Mouse (Mus musculus): ENCODE results near the gene Lrfn2. TPM values are rescaled to one million over a fixed set of nuclear protein-coding genes. Genes with fewer than 3 reads are reported as not detected.

The Lrfn2 gene
- polyA plus RNA-seq, 1 experiment from 2014 or later: not detected

DNA sequence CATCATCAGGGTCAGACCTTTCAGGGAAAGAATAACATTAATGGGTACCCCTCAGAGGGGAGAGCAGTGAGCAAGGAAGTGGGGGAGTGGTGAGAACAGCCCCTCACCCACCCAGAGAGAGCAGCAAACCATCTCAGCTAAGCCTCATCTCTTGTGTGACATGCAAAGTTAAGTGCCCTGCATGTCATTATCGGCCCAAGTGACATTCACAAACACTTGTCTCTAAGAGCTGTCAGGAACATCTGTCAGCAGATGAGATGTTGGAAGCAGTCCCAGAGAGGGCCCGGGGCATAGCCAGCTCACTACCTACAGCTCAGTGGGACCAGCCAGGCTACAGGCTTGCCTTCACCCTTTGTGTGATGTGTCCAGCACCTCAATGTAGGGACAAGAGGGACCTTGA is 146.0 kb downstream of the Lrfn2 start:
- Histone ChIP-seq H3K4me3 (ENCODE audit: low read depth, low read length) (no peak overlapping the region), H3K27me3 (ENCODE audit: control insufficient read depth, insufficient read depth, low read depth, low read length) (no peaks in the 10 kb centered on the region), H3K27ac (ENCODE audit: low read length) (no peak overlapping the region), H3K9me3 (replicated peaks; ENCODE audit: control insufficient read depth, low read length) (no peaks in the 10 kb centered on the region), H3K4me2 (ENCODE audit: low read depth, low read length) (no peak overlapping the region), H3K4me1 (ENCODE audit: control insufficient read depth, low read depth, low read length) (no peaks in the 10 kb centered on the region), H3K9ac (ENCODE audit: low read depth, low read length) (no peak overlapping the region), H3K36me3 (ENCODE audit: control insufficient read depth, insufficient read depth) (no peaks in the 10 kb centered on the region)
- 34% methylated on average over 2 of the region's 2 CpGs for WGBS (ENCODE audit: insufficient replicate concordance)
- no peak for ATAC-seq (ENCODE audit: low read depth)

DNA sequence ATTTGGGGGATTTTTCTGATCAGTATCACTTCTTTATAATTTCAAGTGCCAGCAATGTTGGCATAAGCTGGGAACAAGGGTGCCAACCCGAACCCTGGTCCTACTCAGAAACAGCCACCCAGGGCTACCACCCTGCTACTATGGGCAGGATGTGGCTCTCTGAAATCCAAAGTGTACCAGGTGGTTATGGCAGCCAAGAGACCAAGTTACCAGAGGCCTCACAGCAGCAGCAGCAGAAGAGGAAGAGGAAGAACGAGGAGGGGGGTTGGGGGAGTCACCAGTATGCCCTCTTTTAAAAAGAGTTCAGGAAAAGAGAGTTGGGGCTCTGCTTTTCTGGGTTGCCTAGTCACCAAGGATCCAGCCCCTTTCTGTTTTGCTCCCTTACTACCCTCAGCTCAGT is 147.5 kb downstream of the Lrfn2 start:
- Histone ChIP-seq H3K9ac (ENCODE audit: low read depth, low read length) (no peak overlapping the region), H3K4me2 (ENCODE audit: low read depth, low read length) (no peak overlapping the region), H3K36me3 (ENCODE audit: control insufficient read depth, insufficient read depth) (no peaks in the 10 kb centered on the region), H3K4me1 (ENCODE audit: control insufficient read depth, low read depth, low read length) (no peaks in the 10 kb centered on the region), H3K9me3 (replicated peaks; ENCODE audit: control insufficient read depth, low read length) (no peaks in the 10 kb centered on the region), H3K4me3 (ENCODE audit: low read depth, low read length) (no peak overlapping the region), H3K27me3 (ENCODE audit: control insufficient read depth, insufficient read depth, low read depth, low read length) (no peaks in the 10 kb centered on the region), H3K27ac (ENCODE audit: low read length) (no peak overlapping the region)
- ATAC-seq (ENCODE audit: low read depth): no peak
- 23% methylated on average over 2 of the region's 2 CpGs for WGBS (ENCODE audit: insufficient replicate concordance)

DNA sequence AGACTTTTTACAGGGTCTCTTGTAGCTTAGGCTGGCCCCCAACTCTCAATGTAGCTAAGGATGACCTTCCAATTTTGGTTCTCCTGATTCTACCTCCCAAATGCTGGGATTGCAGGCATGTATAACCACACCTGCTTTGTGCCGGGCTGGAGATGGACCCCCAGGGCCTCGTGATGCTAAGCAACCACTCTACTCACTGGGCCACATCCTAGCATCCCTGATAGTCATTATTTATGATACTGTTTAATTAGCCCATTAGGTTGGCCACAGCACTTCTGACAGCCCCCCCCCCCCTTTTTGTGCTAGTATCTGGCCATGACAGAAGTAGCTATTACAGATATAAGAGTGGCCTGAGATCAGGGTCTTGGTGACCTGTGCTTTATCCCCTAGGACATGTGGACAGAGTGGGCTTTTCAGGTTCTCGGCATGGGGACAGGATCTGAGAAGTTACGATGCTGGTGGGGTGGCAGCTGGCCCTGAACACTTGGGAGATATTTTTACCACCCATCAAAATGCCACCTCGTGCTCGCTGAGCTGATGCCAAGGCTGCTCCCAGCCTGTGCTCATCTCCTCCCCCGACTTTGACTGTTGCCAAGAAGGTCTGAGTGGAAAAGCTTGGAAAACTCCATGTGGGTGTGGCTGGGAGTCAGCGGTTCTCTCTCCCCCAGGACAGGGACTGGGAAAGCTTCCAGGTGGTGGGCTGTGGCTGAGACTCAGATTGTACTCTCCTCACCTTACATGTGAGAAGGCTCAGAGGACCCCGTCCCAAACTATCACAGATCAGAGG is 151.6 kb downstream of the Lrfn2 start:
- Histone ChIP-seq H3K4me3 (ENCODE audit: low read depth, low read length) (no peak overlapping the region), H3K4me1 (ENCODE audit: control insufficient read depth, low read depth, low read length) (no peaks in the 10 kb centered on the region), H3K27ac (ENCODE audit: low read length) (no peak overlapping the region), H3K9ac (ENCODE audit: low read depth, low read length) (no peak overlapping the region), H3K4me2 (ENCODE audit: low read depth, low read length) (no peak overlapping the region), H3K27me3 (ENCODE audit: control insufficient read depth, insufficient read depth, low read depth, low read length) (no peaks in the 10 kb centered on the region), H3K9me3 (replicated peaks; ENCODE audit: control insufficient read depth, low read length) (no peaks in the 10 kb centered on the region), H3K36me3 (ENCODE audit: control insufficient read depth, insufficient read depth) (no peaks in the 10 kb centered on the region)
- no peak for ATAC-seq (ENCODE audit: low read depth)
- 57% methylated on average over 9 of the region's 9 CpGs for WGBS (ENCODE audit: insufficient replicate concordance)

DNA sequence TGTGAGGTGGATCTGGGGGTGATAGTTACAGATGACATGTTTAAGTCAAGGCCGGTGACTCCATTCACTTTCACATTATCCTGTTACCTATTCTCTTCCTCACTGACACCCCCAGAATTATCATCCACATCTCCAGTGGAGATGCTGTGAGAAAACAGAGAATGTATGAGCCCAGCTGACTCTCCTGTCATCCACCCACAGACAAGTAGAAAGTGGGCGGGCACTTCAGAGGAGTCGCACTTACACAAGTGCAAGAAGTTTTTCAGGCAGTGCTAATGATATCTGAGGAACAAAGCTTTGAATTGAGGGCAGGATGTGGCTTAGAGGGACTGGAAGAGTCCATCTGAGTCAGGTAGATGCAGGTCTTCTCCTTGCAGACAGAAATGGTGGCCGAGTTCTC is 152.9 kb downstream of the Lrfn2 start:
- no peak overlapping the region for H3K4me2 ChIP-seq (ENCODE audit: low read depth, low read length)
- no peaks in the 10 kb centered on the region for H3K36me3 ChIP-seq (ENCODE audit: control insufficient read depth, insufficient read depth)
- ATAC-seq (ENCODE audit: low read depth): no peak

DNA sequence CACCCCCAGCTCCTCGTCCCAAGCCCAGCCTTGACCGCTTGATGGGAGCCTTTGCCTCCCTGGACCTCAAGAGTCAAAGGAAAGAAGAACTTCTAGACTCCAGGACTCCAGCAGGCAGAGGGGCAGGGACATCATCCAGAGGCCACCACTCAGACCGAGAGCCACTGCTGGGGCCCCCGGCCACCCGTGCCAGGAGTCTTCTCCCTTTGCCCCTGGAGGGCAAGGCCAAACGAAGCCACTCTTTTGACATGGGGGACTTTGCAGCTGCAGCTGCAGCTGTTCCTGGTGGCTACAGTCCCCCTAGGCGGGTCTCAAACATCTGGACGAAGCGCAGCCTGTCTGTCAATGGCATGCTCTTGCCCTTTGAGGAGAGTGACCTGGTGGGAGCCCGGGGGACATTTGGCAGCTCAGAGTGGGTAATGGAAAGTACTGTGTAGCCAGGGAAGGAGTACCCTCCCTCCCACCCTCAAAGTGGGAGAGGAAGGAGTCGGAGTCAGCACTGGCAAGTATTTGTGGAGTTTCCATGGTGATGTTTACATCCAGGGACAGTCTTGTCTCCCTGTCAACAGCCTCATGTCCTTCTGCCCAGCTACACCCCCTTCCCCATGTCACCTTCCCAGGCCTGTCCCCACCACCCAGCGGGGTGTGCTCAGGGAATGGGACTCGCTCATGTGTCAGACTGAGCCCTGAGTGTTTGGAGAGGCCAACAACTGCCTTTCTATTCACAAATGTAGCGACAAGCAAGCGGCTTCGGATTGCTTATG is 164.8 kb downstream of the Lrfn2 start:
- Histone ChIP-seq H3K4me1 (ENCODE audit: control insufficient read depth, low read depth, low read length) (no peaks in the 10 kb centered on the region), H3K9ac (ENCODE audit: low read depth, low read length) (no peak overlapping the region), H3K4me2 (ENCODE audit: low read depth, low read length) (no peak overlapping the region), H3K27me3 (ENCODE audit: control insufficient read depth, insufficient read depth, low read depth, low read length) (no peaks in the 10 kb centered on the region), H3K4me3 (ENCODE audit: low read depth, low read length) (no peak overlapping the region), H3K27ac (ENCODE audit: low read length) (no peak overlapping the region), H3K9me3 (replicated peaks; ENCODE audit: control insufficient read depth, low read length) (no peaks in the 10 kb centered on the region), H3K36me3 (ENCODE audit: control insufficient read depth, insufficient read depth) (no peaks in the 10 kb centered on the region)
- ATAC-seq (ENCODE audit: low read depth): no peak
- WGBS (ENCODE audit: insufficient replicate concordance): 58% methylated on average over 16 of the region's 16 CpGs

More for the DNA sequence above, 152.9 kb downstream of the Lrfn2 start:
- no peak overlapping the region for H3K4me3 ChIP-seq (ENCODE audit: low read depth, low read length)
- no peaks in the 10 kb centered on the region for H3K27me3 ChIP-seq (ENCODE audit: control insufficient read depth, insufficient read depth, low read depth, low read length)
- no peak overlapping the region for H3K27ac ChIP-seq (ENCODE audit: low read length)
- no peaks in the 10 kb centered on the region for H3K4me1 ChIP-seq (ENCODE audit: control insufficient read depth, low read depth, low read length)
- 61% methylated on average over 4 of the region's 4 CpGs for WGBS (ENCODE audit: insufficient replicate concordance)
- no peaks in the 10 kb centered on the region for H3K9me3 ChIP-seq (replicated peaks; ENCODE audit: control insufficient read depth, low read length)
- H3K9ac ChIP-seq (ENCODE audit: low read depth, low read length): no peak overlapping the region

DNA sequence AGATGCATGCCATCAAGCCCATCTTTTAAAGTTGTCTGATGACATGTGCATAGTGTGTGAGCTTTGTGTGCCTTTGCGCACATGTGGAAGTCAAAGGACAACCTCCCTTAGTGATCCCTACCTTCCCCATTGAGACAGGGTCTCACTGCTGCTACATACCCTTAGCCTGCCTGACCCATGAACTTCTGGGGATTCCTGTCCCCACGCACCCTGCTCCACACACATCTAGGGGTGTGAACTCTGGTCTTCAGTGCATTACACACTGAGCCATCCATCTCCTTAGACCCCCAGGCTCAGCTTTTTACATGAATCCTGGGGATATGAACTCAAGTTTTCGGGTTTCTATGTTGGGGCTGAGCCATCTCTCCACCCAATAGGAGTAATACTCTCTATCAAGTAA is 179.2 kb downstream of the Lrfn2 start:
- no peaks in the 10 kb centered on the region for H3K27me3 ChIP-seq (ENCODE audit: control insufficient read depth, insufficient read depth, low read depth, low read length)
- no peaks in the 10 kb centered on the region for H3K9me3 ChIP-seq (replicated peaks; ENCODE audit: control insufficient read depth, low read length)
- no peak overlapping the region for H3K9ac ChIP-seq (ENCODE audit: low read depth, low read length)
- H3K4me1 ChIP-seq (ENCODE audit: control insufficient read depth, low read depth, low read length): no peaks in the 10 kb centered on the region
- H3K4me2 ChIP-seq (ENCODE audit: low read depth, low read length): no peak overlapping the region
- no peak overlapping the region for H3K4me3 ChIP-seq (ENCODE audit: low read depth, low read length)
- ATAC-seq (ENCODE audit: low read depth): no peak
- no peaks in the 10 kb centered on the region for H3K36me3 ChIP-seq (ENCODE audit: control insufficient read depth, insufficient read depth)
- 57% methylated on average over 3 of the region's 3 CpGs for WGBS (ENCODE audit: insufficient replicate concordance)
- no peak overlapping the region for H3K27ac ChIP-seq (ENCODE audit: low read length)

DNA sequence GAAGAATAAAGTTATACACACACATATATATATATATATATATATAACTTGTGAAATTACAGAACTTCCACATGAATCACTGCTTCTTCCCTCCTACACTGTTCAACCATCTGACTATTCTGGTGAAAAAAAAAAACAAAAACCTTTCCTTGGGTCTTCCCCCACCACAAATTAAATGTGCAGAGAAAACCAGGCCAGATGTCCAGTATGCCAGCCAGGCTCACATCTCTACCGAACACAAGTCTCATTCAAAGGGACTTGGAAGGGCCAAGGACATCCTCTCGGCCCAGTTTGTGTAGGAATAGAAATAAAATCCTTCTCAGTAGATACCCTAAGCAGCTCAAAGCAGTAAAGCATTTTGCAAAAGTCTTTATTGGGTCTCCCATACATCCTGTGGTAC is 179.7 kb downstream of the Lrfn2 start:
- WGBS (ENCODE audit: insufficient replicate concordance): 56% methylated on average over 2 of the region's 2 CpGs
- ATAC-seq (ENCODE audit: low read depth): no peak
- no peak overlapping the region for H3K9ac ChIP-seq (ENCODE audit: low read depth, low read length)

DNA sequence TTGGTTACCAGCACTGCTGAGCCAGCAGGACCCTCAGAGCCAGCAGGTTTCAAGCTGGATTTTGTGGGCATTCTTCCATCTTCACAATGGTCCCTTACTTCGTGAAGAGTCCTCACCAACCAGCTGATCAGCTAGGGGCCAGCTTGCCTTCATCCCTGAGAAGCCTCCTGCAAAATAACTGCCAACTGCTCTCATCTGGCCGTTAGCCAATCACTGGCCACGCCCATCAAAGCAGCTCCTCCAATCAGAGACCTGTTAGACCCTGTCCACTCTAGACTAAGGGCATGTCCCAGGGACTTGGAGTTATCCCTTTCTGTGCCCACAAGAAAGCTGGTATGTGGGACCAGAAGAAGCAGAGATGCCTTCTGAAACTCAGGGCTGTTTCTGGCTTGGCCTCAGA is 181.2 kb downstream of the Lrfn2 start:
- no peaks in the 10 kb centered on the region for H3K27me3 ChIP-seq (ENCODE audit: control insufficient read depth, insufficient read depth, low read depth, low read length)
- no peaks in the 10 kb centered on the region for H3K4me1 ChIP-seq (ENCODE audit: control insufficient read depth, low read depth, low read length)
- WGBS (ENCODE audit: insufficient replicate concordance): 38% methylated on average over 3 of the region's 3 CpGs
- no peak for ATAC-seq (ENCODE audit: low read depth)
- H3K9me3 ChIP-seq (replicated peaks; ENCODE audit: control insufficient read depth, low read length): no peaks in the 10 kb centered on the region
- H3K4me2 ChIP-seq (ENCODE audit: low read depth, low read length): no peak overlapping the region
- H3K27ac ChIP-seq (ENCODE audit: low read length): no peak overlapping the region
- H3K4me3 ChIP-seq (ENCODE audit: low read depth, low read length): no peak overlapping the region
- no peaks in the 10 kb centered on the region for H3K36me3 ChIP-seq (ENCODE audit: control insufficient read depth, insufficient read depth)
- H3K9ac ChIP-seq (ENCODE audit: low read depth, low read length): no peak overlapping the region

More for the DNA sequence above, 179.7 kb downstream of the Lrfn2 start:
- Histone ChIP-seq H3K4me2 (ENCODE audit: low read depth, low read length) (no peak overlapping the region), H3K27ac (ENCODE audit: low read length) (no peak overlapping the region), H3K4me1 (ENCODE audit: control insufficient read depth, low read depth, low read length) (no peaks in the 10 kb centered on the region), H3K4me3 (ENCODE audit: low read depth, low read length) (no peak overlapping the region), H3K27me3 (ENCODE audit: control insufficient read depth, insufficient read depth, low read depth, low read length) (no peaks in the 10 kb centered on the region), H3K36me3 (ENCODE audit: control insufficient read depth, insufficient read depth) (no peaks in the 10 kb centered on the region), H3K9me3 (replicated peaks; ENCODE audit: control insufficient read depth, low read length) (no peaks in the 10 kb centered on the region)

DNA sequence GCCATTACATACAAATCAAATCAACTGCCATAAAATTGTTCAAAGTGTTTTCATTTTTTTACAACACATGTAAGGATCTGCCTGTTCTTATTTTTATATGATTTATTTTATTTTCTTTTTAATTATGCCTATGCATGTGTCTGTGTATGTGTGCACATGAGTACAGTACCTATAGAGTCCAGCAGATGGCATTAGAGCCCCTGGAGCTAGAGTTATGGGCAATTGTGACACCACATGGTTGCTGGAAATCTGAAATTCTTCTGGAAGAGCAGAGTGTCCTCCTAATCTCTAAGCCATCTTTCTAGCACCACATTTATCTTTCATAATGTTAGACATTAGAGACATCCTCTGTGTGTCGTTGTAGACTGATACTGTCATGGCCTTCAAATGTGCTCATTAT is 192.0 kb downstream of the Lrfn2 start:
- ATAC-seq (ENCODE audit: low read depth): no peak
- Histone ChIP-seq H3K4me3 (ENCODE audit: low read depth, low read length) (no peak overlapping the region), H3K9ac (ENCODE audit: low read depth, low read length) (no peak overlapping the region), H3K27ac (ENCODE audit: low read length) (no peak overlapping the region), H3K4me1 (ENCODE audit: control insufficient read depth, low read depth, low read length) (no peaks in the 10 kb centered on the region), H3K4me2 (ENCODE audit: low read depth, low read length) (no peak overlapping the region), H3K36me3 (ENCODE audit: control insufficient read depth, insufficient read depth) (no peaks in the 10 kb centered on the region), H3K9me3 (replicated peaks; ENCODE audit: control insufficient read depth, low read length) (no peaks in the 10 kb centered on the region), H3K27me3 (ENCODE audit: control insufficient read depth, insufficient read depth, low read depth, low read length) (no peaks in the 10 kb centered on the region)
- 57% methylated on average over 1 of the region's 1 CpGs for WGBS (ENCODE audit: insufficient replicate concordance)
